Mouse (Mus musculus) spleen, embryonic (tissue): ENCODE results near the gene Aatk.

Experiments
- CTCF ChIA-PET: fragments of 350-600 bp; sonication (Branson Sonifier 250); formaldehyde crosslinking; loops from one replicate; lab custom pipeline; 2022; lab: Charles Lee

Gene Aatk

DNA sequence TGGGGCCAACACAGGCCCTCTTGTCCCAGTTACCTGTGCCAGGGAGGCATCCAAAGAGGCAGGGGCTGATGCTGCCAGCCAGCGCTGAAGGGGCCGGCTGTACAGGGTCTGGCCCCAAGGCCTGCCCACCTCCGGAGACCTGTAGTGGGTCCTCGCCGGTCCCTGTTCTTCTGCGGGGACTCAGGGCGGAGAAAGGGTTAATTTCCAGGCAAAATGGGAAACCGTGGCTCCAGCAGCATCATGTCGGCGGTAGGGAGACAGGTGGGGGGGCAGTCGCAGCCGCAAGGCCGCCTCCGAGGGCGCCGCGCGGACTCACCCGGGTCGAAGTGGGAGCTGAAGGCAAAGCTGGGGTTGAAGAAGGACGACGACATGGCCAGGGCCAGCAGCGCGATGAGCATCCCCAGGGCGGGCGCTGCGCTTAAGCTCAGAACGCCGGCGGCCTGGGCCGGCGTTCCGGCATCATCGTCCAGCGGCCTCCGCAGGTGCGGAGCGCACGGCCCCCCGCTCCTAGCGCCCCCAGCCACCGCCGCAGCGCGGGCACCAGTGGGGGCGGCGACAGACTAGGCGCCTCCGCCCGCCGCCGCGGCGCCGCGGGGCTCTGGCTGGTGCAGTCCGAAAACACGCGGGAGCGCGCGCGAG, at the start of gene Aatk:
Aatk (minus strand) TSS at position 615 of the 639 bp plus-strand sequence.
- CTCF ChIA-PET = no interaction called here

DNA sequence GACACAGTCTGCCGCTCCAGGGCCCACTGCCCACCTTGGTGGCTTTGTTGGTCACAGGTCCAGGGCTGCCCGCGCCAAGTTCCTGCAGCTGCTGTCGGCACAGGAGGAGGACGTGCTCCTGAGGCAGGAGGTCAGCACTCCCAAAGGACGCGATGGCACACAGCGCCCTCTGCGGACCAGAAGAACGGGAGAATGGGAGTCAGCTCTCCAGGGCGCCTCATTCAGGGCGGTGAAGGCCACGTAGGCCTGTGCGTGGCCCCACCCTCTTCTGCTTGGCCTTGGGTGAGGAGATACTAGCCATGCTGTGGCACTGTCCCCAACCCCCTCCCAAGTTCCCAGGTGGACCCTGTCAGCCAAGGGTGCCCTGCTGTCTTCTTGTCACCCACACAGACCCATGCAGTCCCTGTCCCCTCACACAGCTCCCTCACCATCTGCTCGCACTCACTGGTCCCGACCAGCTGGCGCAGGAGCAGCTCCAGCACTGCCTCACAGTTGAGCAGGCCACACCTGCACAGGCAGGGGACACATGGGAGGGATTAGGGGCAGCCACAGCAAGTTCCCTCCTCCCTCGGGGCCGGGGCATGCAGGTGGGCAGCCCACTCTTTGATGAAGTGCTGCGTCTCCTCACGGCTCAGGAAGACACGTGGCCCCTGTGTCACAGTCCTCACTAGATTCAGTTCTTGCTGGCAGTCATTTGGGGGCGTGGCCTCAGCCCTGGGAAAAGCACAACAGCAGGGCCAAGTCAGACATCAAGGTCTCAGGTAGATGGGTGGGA, 46.0 kb upstream of the Aatk start:
- CTCF ChIA-PET = no interaction called here

DNA sequence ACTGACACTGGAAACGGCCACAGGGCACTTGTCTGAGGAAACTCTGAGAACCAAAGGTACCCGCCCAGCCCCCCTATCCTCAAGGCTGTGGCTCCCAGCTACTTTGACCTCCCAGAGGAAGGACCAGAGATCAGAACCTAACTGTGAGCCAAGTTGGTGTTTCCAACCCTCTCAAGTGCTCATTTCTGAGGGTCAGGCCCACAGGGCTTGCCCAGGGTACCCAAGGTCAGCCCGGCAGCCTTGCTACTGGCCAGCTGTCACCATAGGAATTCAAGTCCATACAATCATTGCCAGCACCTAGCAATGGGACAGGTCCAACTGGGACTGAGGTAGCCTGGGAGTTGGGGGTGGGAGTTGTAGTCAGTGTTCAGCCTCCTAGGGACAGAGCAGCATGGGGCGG, 43.7 kb upstream of the Aatk start:
- CTCF ChIA-PET = no interaction called here

DNA sequence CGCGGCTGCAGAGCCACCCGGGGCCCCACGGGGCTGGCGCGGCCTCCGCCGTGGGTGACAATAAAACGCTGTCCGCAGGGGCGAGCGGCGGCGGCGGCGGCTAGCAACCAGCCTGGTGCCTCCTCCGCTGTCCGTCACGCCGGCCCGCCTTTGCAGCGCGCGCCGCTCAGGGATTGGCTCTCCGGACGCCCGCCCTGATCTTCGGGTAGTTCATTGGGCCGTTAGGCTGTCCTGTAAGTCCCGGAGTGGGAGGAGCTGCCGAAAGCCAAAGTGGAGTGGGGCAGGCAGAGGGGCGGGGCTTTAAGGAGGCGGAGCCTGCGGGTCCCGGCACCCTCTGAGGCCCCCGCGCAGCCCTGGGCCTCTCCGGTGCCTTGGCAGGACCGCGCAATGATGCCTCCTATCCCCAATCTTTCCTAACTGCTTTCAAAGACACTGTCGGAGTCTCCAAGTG, 39.8 kb upstream of the Aatk start, which contains the start of gene Cep131:
Cep131 (minus strand) TSS at position 126 of the 451 bp plus-strand sequence.
- CTCF ChIA-PET = no interaction called here

DNA sequence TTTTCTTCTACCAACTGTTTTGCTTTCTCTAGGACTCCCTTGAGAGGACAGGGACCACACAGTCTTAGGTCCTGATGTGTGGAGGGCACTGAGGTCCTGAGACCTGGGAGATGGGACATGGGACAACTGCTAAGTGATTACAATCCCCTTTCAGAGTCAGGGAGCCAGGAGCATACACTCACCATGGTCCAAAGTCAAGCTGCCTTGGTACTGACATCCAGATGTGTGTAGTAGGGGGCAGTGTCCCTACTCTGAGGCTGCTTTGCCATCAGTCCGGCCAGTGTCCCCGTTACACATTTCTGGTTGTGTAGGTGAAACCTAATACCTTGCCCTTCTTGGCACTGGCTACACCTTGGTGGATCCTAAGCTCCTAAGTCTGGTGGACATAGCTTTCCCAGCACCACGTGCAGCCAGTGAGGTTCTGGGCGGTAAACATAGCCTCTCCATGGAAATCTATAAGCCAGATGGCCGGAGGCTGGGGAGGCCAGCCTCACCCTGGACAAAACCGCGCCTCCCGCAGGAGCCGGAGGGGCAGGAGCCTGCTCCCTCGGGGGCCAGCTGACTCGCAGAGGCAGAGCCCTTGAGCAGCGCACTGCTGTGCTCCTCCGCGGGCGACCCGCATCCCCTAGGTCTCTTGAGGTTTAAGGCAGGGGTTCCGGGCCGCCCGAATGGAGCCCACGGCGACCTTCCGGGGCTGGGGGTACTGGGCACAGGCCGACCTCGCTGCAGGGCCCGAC, 39.1 kb upstream of the Aatk start:
- CTCF ChIA-PET = no interaction called here

DNA sequence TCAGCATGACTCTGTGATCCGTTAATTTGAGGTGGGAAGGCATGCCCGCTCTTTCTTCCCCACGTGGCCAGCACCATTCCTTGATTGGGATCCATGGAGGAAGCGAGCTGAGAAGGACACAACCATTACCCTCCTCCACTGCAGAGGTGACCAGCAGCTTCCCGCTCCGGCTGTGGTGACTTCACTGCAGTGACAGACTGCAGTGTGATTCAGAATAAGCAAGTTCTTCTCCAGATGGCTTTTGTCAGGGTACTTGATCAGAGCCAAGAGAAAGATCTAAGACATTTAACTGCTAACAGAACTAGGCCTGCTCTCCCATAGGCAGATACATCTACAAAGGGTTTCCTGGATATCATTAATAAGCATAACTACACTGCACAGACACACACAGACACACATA, 33.3 kb upstream of the Aatk start:
- CTCF ChIA-PET = no interaction called here

DNA sequence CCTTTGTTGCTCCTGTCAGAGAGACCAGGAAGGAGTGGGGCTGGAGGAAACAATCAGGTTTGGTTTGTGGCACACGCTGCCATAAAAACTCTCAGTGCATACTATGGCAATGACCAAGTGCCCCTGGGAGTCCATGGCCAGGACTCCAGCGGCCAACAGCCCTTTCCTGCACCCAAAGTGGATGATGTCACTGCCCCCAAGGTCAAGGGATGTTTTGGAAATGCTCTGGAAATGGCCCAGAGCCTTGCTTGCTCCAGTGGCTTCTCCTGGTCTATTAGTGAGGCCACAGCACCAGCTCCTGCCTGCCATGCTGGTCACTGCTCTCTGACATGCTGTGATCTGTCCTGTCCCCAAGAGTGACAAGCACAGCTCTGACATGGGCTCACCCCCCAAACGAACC, 29.2 kb upstream of the Aatk start:
- CTCF ChIA-PET = no interaction called here

DNA sequence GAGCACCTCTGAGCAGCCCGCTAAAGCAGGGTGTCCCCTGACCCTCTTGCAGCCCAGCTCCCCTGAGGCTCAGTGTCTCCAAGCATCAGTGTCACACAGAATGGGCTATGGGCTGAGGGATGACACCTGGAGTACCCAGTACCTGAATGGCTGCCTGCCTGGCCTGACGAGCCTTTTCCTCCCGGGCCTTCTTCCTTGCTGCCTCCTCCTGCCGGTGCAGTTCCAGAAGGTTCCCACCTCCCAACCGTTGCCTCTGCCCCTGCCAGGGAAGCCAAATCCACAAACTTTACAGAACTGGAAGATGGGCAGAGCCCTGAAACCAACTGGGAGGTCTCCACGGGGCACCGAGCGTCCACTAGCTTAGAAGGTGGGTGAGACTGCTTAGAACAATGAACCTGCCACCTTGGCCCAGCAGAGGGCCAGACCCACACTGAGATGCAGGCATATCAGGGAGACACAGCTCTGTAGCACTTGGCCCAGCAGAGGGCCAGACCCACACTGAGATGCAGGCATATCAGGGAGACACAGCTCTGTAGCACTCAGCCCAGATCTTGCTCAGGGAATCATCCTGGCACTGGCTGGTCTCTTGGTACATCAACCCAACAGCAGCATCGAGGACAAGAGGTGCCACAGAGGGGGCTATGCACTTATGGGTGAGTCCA, 26.1 kb upstream of the Aatk start:
- CTCF ChIA-PET = no interaction called here

DNA sequence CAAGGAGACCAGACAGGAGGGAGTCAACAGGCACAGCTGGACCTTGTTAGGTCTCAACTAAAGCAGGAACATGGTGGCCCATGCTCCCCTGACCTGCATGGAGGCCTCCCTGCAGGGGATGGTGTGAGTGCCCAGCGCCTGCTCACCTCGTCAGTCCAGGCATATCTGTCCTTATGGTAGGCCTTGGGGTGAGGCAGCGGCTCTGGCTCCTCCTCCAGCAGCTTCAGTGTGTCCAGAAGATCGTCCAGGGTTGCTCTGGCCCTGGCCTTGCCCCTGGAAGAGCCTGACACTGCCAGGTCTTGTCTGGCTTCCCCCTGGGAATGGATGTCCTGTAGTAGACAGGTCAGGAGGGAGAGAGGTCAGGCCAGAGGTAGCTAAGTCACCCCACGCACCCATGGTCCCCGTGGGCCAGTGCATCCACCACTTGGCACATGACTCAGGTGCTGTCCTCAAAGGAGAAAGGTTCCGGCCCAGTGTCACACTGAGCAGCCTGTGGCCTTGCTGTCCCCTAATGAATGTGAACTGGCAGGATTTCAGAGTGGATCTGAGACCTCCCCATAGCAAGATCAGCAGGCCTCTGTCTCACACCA, 24.9 kb upstream of the Aatk start:
- CTCF ChIA-PET = no interaction called here

DNA sequence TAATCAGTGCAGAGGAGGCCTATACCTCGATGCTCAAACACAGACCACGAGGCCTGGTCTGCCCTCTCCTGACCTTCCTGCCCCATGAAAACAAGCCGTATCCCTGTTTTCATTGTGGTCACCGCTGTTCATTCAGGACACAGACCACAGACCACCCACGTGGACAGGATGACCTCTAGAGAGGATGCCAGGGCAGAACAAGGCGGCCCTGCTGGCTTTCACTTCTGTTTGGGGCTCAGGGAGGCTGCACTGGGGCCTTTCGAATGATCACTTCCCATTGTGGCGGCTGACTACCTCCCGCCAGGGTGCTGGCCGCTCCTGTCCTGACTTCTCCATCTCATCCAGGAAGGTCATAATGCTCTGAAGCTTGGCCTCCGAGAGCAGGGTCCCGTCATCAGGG, 24.1 kb upstream of the Aatk start:
- CTCF ChIA-PET = no interaction called here

DNA sequence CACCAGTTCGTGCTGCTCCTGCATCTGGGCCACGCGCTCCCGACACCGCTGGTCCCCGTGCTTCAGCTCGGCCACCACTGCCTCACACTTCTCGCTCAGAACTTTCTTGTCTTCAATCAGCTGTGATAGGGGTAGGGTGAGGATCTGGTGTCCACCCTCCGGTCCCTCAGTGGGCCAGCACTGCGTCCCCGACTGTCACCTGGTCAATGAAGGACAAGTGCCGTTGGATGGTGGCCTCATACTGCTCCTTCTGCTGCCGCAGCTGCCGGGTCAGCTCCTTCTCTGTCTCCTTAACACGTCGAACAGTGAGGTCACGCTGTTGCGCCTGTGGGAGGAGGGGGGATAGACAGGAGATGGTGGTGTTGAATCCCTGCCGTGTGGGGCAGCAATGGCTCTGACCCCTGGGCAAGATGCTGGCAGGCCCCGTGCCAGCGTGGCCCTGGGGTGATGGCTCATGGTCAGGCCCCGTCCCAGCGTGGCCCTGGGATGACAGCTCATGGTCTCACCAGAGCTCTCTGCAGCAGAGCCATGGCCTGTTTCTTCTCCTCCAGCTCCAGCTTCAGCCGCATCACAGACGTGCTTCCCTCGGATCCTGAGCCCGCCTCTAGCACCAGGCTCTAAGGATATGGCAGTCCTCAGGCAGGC, 23.4 kb upstream of the Aatk start:
- CTCF ChIA-PET = no interaction called here

DNA sequence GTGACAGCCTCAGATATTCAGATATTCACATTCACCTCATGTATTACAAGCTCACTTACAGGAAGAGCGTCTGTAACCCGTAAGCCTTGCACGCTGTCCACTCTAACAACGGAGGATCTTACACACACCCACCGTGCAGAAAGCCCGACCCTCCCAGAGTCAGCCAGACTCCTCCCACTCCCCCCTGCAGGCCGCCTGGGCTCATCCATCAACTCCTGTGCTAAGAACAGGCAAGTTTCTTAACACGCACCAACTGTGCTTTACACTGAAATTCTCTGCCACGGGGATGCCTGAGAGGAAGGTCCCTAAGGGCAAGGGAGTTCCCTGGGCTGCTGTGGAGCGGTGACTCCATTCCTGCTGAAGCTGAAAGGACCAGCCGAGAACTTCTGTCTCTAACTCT, 22.3 kb upstream of the Aatk start:
- CTCF ChIA-PET = no interaction called here

DNA sequence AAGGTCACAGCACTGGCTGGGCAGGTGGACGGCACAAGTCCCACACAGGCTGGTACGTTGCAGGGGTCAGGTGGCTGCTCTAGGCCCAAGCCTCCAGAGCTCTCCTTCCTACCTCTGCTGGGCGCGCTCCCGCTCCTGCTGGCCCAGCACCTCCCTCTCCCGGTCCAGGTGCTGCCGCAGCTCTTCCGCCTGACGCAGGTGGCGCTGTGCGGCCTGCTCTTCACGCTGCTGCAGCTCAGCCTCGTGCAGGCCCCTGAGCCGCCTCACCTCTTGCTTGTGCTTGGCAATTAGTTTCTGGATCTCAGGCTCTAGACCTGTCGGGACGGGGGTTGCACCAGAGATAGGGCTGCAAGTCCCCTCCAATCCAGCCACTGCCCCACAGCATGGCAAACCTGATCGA, 20.9 kb upstream of the Aatk start:
- CTCF ChIA-PET = no interaction called here

DNA sequence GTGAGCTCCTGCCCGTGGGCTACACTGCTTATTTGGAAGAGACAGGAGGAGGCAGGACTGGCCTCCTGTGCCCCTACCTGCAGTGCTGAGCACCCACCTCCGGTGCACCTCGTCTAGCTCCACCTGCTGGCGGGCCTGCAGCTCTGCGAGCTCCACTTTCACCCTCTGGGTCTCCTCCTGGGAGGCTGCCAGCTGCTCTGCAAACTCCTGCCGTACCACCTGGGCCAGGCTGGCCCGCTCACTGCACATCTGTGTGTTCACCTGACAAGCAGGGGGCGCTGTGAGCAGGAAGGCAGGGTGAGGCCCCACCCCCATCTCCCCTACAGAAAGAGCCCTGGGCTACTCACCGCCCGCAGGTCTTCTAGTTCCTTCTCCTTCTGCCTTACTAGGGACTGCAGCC, 18.3 kb upstream of the Aatk start:
- CTCF ChIA-PET = no interaction called here

DNA sequence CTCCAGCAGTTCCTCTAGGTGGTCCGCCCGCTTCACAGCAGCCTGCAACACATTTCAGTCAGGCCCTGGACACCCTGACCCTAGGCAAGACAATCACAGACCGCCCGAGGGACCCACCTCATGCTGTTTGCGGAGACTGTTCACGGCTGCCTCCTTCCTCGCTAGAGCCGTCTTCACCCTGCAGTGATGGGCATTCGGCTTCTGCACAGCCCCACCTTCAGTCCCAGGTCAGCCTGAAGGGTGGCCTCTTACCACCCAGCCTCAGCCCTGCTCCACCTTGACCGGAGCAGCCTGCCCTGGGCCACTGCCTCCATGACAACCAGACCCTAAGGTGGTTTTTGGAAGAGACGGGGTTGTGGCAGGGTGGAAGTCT, 17.7 kb upstream of the Aatk start:
- CTCF ChIA-PET = no interaction called here

DNA sequence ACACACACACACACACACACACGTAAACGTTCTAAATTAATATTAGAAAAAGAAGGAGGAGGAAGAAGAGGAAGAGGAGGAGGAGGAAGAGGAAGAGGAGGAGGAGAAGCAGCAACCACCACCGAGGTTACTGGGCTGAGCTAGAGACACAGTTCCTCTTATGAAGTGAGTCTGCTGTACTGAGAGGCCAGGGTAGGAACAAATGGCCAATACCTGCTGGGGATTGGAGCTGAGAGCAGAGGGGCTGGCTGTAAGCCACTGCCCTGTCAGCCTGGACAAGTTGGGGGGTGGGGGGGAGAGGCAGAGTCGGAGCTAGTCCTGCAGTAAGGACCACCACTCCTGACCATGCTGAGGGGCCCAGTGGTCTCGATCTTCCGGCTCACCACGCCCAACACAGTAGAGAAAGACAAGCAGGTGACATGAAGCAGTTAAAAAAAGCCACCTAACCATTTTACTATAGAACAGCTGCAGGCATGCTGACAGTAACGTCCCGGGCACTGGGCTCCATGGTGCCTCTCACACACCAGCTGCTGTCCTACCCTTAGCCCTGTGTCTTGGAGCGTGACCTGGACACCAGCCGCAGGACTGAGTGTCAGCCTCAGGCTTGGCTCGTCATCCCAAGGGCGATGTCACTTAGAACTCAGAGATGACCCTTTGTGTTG, 17.2 kb upstream of the Aatk start:
- CTCF ChIA-PET = no interaction called here

DNA sequence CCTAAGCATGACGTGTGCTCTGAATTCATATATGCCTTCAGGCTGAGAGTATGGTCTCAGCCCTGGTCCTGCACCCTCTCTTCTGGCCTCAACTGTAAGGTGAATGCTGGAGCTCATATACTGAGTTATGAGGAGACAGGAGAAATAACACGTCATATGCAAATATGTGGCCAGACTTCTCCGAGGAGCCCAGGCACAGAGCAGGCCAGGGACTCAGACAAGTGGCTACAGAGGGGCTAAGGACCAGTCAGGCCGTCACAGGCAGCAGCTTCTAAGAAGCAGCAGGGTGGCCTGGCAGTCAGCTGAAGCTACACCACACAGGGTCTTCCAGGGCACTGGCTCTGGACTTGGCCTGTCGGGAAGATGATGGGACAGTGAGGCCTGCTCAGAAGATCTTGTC, 16.4 kb upstream of the Aatk start:
- CTCF ChIA-PET = no interaction called here

DNA sequence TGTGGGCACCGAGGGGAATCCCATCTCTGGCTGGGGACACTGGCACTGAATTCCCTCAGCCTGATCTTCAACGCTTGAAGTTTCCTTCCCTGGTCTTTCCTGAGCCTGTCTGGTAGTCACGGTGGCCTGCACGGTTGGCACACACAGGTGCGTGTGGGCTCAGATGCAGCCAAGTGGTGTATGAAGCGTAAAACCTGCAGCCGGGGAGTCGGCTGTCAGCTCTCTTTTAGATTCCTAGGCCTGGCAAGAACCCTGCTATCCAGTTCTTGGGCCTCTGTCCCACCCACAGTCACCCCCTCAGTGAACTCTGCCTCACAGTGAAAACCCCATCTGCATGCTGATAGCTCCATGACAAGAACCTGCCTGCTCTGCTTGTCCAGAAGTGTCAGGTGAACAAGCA, 13.7 kb upstream of the Aatk start:
- CTCF ChIA-PET = interaction anchor here (0.5 kb wide), 1 partner anchor 357 kb away, joined by 3 read pairs; no protein-coding TSS in a partner anchor

DNA sequence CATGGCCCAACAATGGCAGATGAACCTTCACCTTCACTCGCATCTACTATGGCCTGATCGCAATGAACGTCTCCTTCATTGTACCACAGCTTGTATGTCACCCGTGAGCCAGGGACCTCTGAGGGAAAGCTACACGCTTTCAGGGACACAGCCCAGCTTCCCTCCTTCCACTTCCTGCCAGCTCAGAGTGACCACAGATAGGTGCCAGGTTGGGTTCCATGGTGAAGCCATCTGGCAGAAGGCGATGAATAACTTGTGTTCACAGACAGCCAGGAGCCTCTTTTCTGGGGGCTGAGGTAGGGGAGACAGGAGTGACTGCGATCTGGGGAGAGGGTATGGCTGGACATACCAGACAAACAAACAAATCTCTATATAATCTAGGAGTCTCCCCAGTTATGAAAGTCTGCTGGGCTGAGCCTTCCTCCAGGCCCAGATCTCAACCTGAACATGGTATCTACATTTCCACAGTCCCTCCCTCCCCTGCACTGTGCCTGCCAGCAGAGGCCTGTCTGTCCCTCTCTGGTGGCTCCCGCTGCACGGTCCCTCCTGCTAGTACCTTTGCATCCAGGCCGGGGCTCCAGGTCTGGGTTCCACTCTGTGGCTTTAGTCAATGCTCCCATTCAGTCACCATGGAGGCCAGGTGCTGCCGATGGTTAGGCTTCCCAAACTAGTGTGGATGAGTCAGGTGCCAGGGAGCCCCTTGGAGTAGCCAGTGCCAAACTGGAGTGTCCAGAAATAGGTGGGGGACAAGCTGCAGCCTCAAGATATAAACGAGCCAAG, 9.2 kb upstream of the Aatk start:
- CTCF ChIA-PET = no interaction called here

DNA sequence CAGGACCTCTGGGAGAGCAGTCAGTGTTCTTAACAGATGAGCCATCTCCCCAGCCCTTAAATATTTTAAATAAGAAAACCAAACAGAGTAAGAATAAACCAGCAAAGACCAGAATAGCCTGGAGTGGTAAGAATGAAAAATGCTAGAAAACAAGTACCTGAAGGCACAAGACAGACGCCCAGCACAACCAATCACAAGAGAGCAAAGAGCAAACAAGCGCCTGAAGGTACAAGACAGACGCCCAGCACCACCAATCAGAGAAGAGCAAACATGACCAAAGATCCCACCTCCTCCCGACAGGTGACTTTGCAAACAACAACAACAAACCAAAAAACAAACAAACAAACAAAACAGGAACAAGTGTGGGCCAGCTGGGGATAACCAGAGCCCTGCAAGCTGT, 6.9 kb upstream of the Aatk start:
- CTCF ChIA-PET = no interaction called here
